Mouse (Mus musculus) forebrain, embryonic 15.5 days (tissue): Measurements from ENCODE around the gene Lrfn3. TPM values are rescaled to one million over a fixed set of nuclear protein-coding genes. Genes with fewer than 3 reads are reported as not detected.

Source experiments
- ATAC-seq: fragments of 200-750 bp; cut with Nextera tagmentation; replicated peaks from 2 replicates; pipeline ENCODE4 v1.8.0; 2017; ENCODE audit warnings: mild to moderate bottlenecking, moderate TSS enrichment, moderate library complexity
- H3K27ac ChIP-seq: fragments of 300-500 bp; sonication (generic); replicated peaks from 2 replicates; pipeline ENCODE4 v1.5.1; 2015; ENCODE audit warnings: mild to moderate bottlenecking, inconsistent platforms
- H3K27me3 ChIP-seq: fragments of 300-500 bp; sonication (generic); 2 replicates; pipeline ENCODE4 v1.6.1; 2015; ENCODE audit warnings: inconsistent platforms
- H3K36me3 ChIP-seq: fragments of 300-500 bp; sonication (generic); 2 replicates; pipeline ENCODE4 v1.6.1; 2015; ENCODE audit warnings: mild to moderate bottlenecking, inconsistent platforms
- H3K4me1 ChIP-seq: fragments of 300-500 bp; sonication (generic); 2 replicates; pipeline ENCODE4 v1.6.1; 2015; ENCODE audit warnings: inconsistent platforms
- H3K4me2 ChIP-seq: fragments of 300-500 bp; sonication (generic); replicated peaks from 2 replicates; pipeline ENCODE4 v1.6.1; 2015; ENCODE audit warnings: mild to moderate bottlenecking, inconsistent platforms
- H3K4me3 ChIP-seq: fragments of 300-500 bp; sonication (generic); 2 replicates; pipeline ENCODE4 v1.5.1; 2015; ENCODE audit warnings: mild to moderate bottlenecking, inconsistent platforms
- H3K9ac ChIP-seq: fragments of 300-500 bp; sonication (generic); replicated peaks from 2 replicates; pipeline ENCODE4 v1.6.1; 2015; ENCODE audit warnings: mild to moderate bottlenecking, inconsistent platforms
- H3K9me3 ChIP-seq: fragments of 300-500 bp; sonication (generic); 2 replicates; pipeline ENCODE4 v1.6.1; 2016; ENCODE audit warnings: inconsistent platforms
- WGBS: fragments of 180-500 bp; shearing (Covaris S2); methylation state at CpG from one replicate; pipeline ENCODE4 v1.1.7; 2015; ENCODE audit warnings: mixed read lengths; 5-methylcytosine and 5-hydroxymethylcytosine counted together
- polyA plus RNA-seq: library from polyadenylated mRNA; unstranded; fragments of >200 nt; fragmentation: Nextera tagmentation; extraction: Ambion mirVana; gene quantifications from 2 replicates; pipeline ENCODE4 v1.2.1, GENCODE M21; 2015

The Lrfn3 gene
- polyA plus RNA-seq, 1 experiment from 2014 or later: 12.3 TPM

DNA sequence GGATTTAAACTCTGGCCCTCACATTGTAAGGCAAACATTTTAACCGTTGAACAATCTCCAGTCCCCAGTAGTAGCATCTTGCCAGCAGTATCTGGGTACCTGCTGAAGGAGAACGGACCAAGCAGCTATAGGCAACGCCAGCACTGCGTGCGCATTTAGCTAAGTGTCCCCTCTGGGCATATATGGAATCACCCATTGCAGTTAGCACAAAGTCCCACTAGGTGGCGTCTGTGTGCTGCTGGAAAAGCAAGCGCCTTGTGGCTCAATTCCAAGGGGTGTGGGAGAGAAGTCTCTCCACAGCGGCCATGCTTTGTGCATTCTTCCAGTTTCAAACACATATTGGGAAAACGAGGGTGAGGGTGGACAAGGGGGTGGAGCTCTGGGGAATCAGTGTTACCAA lies 26.2 kb downstream of the Lrfn3 start:
- no peaks in the 10 kb centered on the region; the same call in 1 of the 2 replicates for H3K27me3 ChIP-seq
- no peaks in the 10 kb centered on the region for H3K36me3 ChIP-seq
- no peaks in the 10 kb centered on the region for H3K9me3 ChIP-seq
- H3K9ac ChIP-seq: no peak overlapping the region
- H3K4me1 ChIP-seq: peaks cover 56% of the 10 kb centered on the region
- no peak overlapping the region for H3K4me3 ChIP-seq
- H3K4me2 ChIP-seq: peak overlapping the region; percentile 20; the same call in 1 of the 2 replicates
- peak; percentile 51 for ATAC-seq
- under 1% methylated on average over 9 of the region's 9 CpGs for WGBS
- H3K27ac ChIP-seq: no peak overlapping the region; the same call in 1 of the 2 replicates

DNA sequence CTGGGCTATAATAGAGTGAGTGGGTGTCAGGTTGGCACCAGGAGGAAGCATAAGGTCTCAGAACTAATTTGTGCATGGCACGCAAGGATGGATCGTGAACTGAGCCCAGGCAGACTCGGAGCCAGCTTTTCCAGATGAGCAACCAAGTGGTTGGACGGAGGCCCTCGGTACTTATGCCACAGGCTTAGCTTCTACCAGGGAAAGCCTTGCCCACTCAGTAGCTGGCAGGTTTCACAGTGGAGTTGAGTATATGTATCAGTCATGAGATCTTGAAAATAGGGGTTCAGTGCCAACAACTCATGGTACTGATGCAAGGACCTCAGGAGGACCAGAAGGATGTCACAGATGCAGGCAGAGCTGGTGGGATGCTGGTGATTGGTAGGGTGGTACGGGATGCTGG lies 26.9 kb downstream of the Lrfn3 start:
- Histone ChIP-seq H3K9ac (no peak overlapping the region), H3K4me3 (no peak overlapping the region), H3K27ac (no peak overlapping the region), H3K36me3 (no peaks in the 10 kb centered on the region), H3K9me3 (no peaks in the 10 kb centered on the region), H3K4me1 (peaks cover 52% of the 10 kb centered on the region), H3K27me3 (no peaks in the 10 kb centered on the region; the same call in 1 of the 2 replicates), H3K4me2 (no peak overlapping the region)
- 0 out of 2 replicates have a peak, but pooled peaks have one; percentile 15 for ATAC-seq
- 73% methylated on average over 6 of the region's 6 CpGs for WGBS

DNA sequence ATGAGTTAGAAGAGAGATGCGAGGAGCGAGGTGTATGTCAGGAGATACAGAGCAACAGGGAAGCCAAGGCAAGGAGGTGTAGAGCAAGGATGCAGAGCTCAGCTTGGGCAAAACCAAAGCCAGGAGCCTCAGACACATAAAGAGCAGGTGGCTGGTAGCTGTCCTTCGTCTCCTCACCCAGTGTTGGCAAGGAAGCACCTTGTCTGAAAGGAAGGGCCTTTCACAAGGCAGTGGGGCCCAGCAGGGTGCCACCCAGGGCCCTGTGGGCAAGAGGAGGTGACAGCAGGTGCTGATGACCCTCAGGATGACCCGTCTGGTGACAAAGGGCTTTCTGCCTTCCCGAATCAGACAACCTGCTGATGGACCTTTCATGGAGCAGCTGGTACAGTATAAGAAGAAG lies 28.0 kb downstream of the Lrfn3 start:
- H3K27me3 ChIP-seq: no peaks in the 10 kb centered on the region; the same call in 1 of the 2 replicates
- no peak overlapping the region for H3K9ac ChIP-seq
- H3K4me1 ChIP-seq: peaks cover 49% of the 10 kb centered on the region
- no peaks in the 10 kb centered on the region for H3K36me3 ChIP-seq
- 51% methylated on average over 5 of the region's 5 CpGs for WGBS
- H3K9me3 ChIP-seq: no peaks in the 10 kb centered on the region
- H3K4me3 ChIP-seq: no peak overlapping the region
- ATAC-seq: no peak
- H3K4me2 ChIP-seq: no peak overlapping the region
- no peak overlapping the region for H3K27ac ChIP-seq

DNA sequence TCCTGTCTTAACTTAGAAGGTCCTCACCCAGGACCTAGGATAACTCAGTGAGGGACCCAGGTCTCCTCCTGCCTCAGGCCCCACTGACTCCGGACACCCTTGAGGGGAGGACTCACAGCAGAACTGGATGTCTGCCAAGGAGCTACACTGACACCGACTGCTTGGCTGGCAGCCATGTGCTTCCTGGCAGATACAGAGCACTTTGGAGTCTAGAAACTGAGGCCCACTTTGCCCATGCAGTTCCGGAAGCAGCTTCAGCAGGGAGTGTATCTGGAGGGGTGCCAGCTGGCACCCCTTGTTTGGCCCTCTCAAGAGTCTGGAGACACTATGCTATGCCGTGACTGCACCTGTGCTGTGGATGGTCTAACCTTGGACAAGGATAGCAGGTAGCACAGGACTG lies 29.1 kb downstream of the Lrfn3 start:
- Histone ChIP-seq H3K4me1 (peaks cover 48% of the 10 kb centered on the region), H3K27me3 (no peaks in the 10 kb centered on the region; the same call in 1 of the 2 replicates), H3K27ac (peak overlapping the region; percentile 57), H3K4me3 (no peak overlapping the region), H3K9me3 (no peaks in the 10 kb centered on the region), H3K9ac (no peak overlapping the region), H3K4me2 (no peak overlapping the region), H3K36me3 (no peaks in the 10 kb centered on the region)
- 13% methylated on average over 4 of the region's 4 CpGs for WGBS
- peak; percentile 21; the same call in 1 of the 2 replicates for ATAC-seq

DNA sequence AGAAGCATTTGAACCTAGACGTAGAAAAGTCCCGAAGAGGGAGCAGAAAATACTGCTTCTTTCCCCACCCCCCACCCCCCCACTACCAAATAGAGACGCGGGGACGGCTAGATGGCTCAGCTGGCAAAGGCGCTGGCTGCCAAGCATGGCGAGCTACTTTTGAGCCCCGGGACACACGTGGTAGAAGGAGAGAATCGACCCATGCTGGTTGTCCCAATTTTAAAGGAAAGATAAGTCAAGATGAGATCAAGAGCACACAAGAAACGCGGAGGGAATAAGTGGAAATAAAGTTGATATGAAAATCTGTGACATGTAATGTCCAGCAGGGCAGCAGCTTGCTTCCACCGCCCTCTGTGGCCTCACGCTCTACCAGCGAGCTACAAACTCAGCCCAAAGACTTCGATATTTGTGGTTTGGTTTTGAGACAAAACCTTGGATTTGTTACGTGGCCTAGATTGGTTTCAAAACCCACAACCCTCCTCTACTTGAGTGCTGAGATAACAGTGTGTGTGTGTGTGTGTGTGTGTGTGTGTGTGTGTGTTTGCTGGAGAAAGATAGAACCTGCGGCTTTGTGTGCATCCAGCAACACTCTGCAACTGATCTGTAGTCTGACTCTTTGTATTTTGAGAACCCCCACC lies 29.8 kb downstream of the Lrfn3 start:
- Histone ChIP-seq H3K9ac (no peak overlapping the region), H3K4me2 (no peak overlapping the region), H3K27me3 (no peaks in the 10 kb centered on the region; the same call in 1 of the 2 replicates), H3K27ac (0 out of 2 replicates have a peak overlapping the region, but pooled peaks have one; percentile 57), H3K9me3 (no peaks in the 10 kb centered on the region), H3K4me1 (peaks cover 48% of the 10 kb centered on the region), H3K36me3 (no peaks in the 10 kb centered on the region), H3K4me3 (no peak overlapping the region)
- ATAC-seq: no peak
- 60% methylated on average over 18 of the region's 18 CpGs for WGBS

DNA sequence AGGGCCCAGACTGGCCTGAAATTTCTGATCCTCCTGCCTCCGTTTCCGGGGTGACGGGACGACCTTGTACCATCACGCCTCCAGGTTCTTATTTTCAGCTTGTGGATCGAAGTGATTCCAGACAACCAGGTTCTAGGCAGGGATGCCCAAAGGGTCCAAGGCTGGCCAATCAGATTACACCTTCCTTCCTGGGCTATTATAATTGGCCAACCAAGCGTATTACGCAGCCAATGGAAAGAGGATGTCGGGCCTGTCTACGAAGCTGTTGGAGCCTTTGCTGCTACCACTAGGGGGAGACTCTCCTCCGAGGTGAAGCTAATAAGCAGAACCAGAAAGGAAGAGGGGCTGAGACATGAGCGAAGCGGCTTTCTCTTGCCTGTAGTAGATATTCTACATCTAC lies 30.7 kb downstream of the Lrfn3 start:
- 0 out of 2 replicates have a peak overlapping the region, but pooled peaks have one; percentile 46 for H3K27ac ChIP-seq
- no peak overlapping the region; the same call in 1 of the 2 replicates for H3K9ac ChIP-seq
- no peaks in the 10 kb centered on the region for H3K36me3 ChIP-seq
- peak overlapping the region; percentile 42 for H3K4me2 ChIP-seq
- no peaks in the 10 kb centered on the region; the same call in 1 of the 2 replicates for H3K27me3 ChIP-seq
- whole genome bisulfite sequencing: 2% methylated on average over 13 of the region's 13 CpGs
- peaks cover 48% of the 10 kb centered on the region for H3K4me1 ChIP-seq
- peak; percentile 94 for ATAC-seq
- no peaks in the 10 kb centered on the region for H3K9me3 ChIP-seq
- H3K4me3 ChIP-seq: peak overlapping the region; percentile 24

DNA sequence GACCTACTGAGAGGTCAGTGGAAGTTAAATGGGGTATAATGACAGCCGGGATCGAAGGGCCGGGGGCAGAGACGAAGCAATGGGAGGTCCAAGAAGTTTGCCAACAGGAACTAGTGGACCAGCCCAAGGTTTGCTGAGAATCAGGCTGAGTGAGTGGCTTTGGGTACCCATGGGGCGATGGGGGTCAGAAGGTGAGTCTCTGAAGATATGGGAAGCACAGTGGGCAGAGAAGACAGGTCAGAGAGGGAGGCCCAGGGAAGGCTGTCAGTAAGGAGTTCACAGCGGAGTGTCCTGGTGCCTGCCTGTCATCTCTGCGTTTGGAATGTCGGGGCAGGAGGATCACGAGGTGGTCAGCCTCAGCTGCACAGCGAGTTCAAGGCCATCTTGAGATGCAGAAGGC lies 34.2 kb downstream of the Lrfn3 start:
- WGBS: 50% methylated on average over 10 of the region's 10 CpGs
- Histone ChIP-seq H3K9me3 (no peaks in the 10 kb centered on the region), H3K4me2 (no peak overlapping the region), H3K4me3 (no peak overlapping the region), H3K27ac (no peak overlapping the region), H3K9ac (no peak overlapping the region), H3K4me1 (peaks cover 19% of the 10 kb centered on the region), H3K36me3 (no peaks in the 10 kb centered on the region), H3K27me3 (no peaks in the 10 kb centered on the region)
- no peak for ATAC-seq

DNA sequence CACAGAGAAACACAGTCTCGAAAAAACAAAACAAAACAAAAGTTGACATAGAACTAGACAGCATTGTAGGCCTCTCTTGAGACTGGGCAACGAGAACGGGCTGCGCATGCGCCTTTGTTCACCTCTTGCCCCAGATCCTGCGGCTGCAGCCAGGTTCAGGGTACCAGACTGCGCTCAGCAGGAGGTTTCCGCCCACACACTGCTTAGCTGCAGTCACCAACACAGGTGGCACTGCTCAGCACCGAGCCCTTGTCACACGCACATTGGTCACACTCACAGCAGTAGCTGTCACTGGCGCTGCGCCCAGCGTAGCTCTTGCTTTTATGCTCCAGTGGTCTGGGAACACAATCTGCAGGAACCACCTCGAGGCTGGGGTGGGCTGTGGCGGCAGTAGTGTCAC lies 35.4 kb downstream of the Lrfn3 start:
- no peak overlapping the region for H3K9ac ChIP-seq
- 56% methylated on average over 15 of the region's 15 CpGs for WGBS
- H3K9me3 ChIP-seq: no peaks in the 10 kb centered on the region
- no peaks in the 10 kb centered on the region for H3K27me3 ChIP-seq
- H3K4me1 ChIP-seq: peaks cover 15% of the 10 kb centered on the region
- no peak overlapping the region for H3K4me3 ChIP-seq
- H3K4me2 ChIP-seq: no peak overlapping the region
- H3K36me3 ChIP-seq: no peaks in the 10 kb centered on the region
- ATAC-seq: no peak
- no peak overlapping the region for H3K27ac ChIP-seq

DNA sequence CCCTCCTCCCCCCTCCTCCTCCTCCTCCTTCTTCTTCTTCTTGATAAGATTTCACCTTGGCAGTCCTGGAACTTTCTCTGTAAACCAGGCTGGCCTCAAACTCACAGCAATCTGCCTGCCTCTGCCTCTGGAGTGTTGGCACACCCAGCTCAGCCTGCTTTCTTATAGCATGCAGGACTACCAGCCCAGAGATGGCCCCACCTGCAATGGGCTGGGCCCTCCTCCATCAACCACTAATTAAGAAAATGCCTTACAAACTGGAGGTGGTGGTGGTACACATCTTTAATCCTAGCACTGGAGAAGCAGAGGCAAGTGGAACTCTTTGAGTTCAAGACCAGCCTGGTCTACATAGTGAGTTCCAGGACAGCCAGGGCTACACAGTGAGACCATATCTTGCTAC lies 36.1 kb downstream of the Lrfn3 start:
- no peak for ATAC-seq
- Histone ChIP-seq H3K9ac (no peak overlapping the region), H3K9me3 (no peaks in the 10 kb centered on the region), H3K36me3 (no peaks in the 10 kb centered on the region), H3K4me3 (no peak overlapping the region), H3K27me3 (no peaks in the 10 kb centered on the region), H3K4me1 (peaks cover 11% of the 10 kb centered on the region), H3K4me2 (no peak overlapping the region), H3K27ac (no peak overlapping the region)

DNA sequence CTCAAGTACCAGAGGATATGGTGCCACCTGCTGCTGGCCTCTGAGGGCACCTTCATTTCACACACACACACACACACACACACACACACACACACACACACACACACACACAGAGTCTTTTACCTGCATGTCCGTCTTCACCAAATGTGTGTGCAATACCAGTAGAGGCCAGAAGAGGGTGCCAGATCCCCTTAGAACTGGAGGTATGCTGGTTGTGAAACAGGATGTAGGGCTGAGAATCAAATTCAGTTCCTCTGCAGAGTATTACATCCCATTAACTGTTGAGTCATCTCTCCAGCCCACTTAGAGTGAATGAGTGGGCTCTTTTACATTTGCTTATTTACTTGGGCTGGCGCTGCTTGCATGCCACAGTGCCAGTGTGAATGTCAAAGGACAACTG lies 37.2 kb downstream of the Lrfn3 start:
- H3K27me3 ChIP-seq: no peaks in the 10 kb centered on the region
- H3K9me3 ChIP-seq: no peaks in the 10 kb centered on the region
- H3K4me2 ChIP-seq: no peak overlapping the region
- no peak overlapping the region for H3K9ac ChIP-seq
- H3K36me3 ChIP-seq: no peaks in the 10 kb centered on the region
- H3K4me1 ChIP-seq: peaks cover 19% of the 10 kb centered on the region
- 33% methylated on average over 2 of the region's 2 CpGs for WGBS
- H3K4me3 ChIP-seq: no peak overlapping the region
- no peak for ATAC-seq
- no peak overlapping the region for H3K27ac ChIP-seq

DNA sequence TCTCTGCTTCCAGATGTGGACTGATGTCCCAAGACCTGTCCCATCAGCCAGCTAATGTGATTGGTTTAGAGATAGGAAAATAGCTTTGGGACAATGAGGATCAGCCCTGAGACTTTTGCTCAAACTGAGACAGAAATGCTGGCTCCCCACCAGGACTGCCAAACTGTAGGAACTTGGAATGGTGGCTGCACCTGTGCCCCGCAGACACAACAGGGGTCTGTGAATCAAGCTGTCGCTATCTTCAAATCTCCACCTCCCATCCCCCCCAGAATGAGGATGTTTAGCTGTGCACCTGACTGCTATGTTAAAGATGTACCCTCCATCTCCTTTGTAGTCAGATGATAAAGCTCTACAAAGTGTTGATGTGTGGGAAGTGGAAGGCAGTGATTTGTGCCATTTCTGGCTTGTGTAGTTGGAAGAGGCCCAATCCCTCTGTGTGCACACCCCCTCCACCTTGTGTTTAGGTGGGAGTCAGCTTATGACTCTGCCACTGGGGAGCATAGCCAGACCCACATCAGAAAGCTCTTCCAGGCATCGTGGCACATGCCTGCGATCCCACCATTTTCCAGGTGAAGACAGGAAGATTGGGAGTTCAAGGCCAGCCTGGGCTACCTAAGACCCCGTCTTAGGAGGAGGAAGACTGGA lies 38.1 kb downstream of the Lrfn3 start:
- Histone ChIP-seq H3K4me2 (no peak overlapping the region), H3K27me3 (no peaks in the 10 kb centered on the region), H3K4me3 (no peak overlapping the region), H3K9me3 (no peaks in the 10 kb centered on the region), H3K4me1 (peaks cover 19% of the 10 kb centered on the region), H3K36me3 (no peaks in the 10 kb centered on the region), H3K27ac (no peak overlapping the region), H3K9ac (no peak overlapping the region)
- no peak for ATAC-seq
- 84% methylated on average over 5 of the region's 5 CpGs for WGBS

DNA sequence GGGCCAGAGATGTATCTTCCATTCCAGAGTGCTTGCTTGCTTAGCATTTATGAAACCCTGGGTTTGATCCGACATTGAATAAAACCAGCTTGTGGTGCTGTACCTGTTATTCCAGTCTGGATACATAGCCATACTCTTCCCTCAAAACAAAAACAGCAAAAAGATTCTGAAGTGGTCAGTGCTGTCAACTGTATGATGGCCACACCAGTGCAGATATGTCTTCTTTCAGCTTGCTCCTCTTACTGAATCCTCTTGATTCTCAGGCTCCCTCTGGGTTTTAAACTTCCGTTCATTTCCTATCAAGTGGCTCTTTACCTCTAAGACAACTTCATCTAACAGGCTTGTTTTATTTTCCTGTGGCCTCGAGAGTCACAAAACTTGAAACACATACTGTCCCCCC lies 38.8 kb downstream of the Lrfn3 start, which contains the start of gene Sdhaf1:
Sdhaf1 (minus strand) TSS at position 101 of the 400 bp plus-strand sequence.
- Histone ChIP-seq H3K27ac (no peak within 1 kb of the TSS), H3K36me3 (no peaks in the 10 kb centered on the region), H3K9ac (peak within 1 kb of the TSS; percentile 43; the same call in 1 of the 2 replicates), H3K4me2 (peak within 1 kb of the TSS; percentile 75), H3K4me1 (peaks cover 19% of the 10 kb centered on the region), H3K4me3 (peak within 1 kb of the TSS; percentile 100), H3K9me3 (no peaks in the 10 kb centered on the region), H3K27me3 (no peaks in the 10 kb centered on the region)
- no peak for ATAC-seq
- WGBS: 80% methylated on average over 3 of the region's 3 CpGs
